Mouse (Mus musculus) spleen, adult 2 months (tissue): ENCODE results near the gene Fbxo41.

ENCODE experiments used
- CTCF ChIP-seq: fragments of 200-500 bp; IDR thresholded peaks from 2 replicates; pipeline ENCODE4 v1.5.1; 2011; ENCODE audit warnings: mild to moderate bottlenecking, inconsistent platforms; ENCODE audit not compliant: insufficient read depth, insufficient read length, insufficient replicate concordance; ENCODE audit errors: extremely low read depth
- POLR2A ChIP-seq: fragments of 200-500 bp; IDR thresholded peaks from 2 replicates; pipeline ENCODE4 v1.6.1; 2011; ENCODE audit warnings: low read depth, low read length, inconsistent platforms

- no peak for TF ChIP-seq CTCF
- no peak for TF ChIP-seq POLR2A
These were observed 4.6 kb downstream of the Fbxo41 start for GRCm38 (mm10) chr6:85498147-85498546.
